Mouse (Mus musculus): ENCODE measurements around the gene Snx9.

DNA sequence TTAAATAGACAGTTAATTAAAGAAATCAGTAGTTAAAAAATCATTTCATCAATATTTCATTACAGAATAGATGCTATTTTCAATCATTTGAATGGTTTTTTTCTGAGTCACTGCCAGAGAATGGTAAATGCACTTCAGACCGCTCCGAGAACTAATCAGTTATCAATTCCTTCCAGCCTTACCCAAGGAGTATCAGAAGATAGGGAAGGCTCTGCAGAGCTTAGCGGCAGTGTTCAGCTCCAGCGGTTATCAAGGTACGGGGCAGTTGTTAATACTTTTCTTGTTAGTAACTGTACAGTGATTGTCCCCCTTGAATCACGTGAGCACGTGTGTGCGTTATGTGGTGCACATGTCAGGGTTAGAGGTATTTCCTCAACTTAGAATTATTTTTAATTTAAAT is 80.8 kb downstream of the Snx9 start:
- TF ChIP-seq CTCF (IDR thresholded peaks at IDR 0.05; ENCODE audit: low read depth) = no peak
- no peak for TF ChIP-seq EP300 (IDR thresholded peaks at IDR 0.05; ENCODE audit: low read depth)

Data from liver, embryonic 14.5 days (tissue).